Mouse (Mus musculus): ENCODE measurements around the gene Il11. TPM values are rescaled to one million over a fixed set of nuclear protein-coding genes. Genes with fewer than 3 reads are reported as not detected.

Il11 gene
- polyA plus RNA-seq, 1 experiment from 2014 or later = 0.32 TPM

DNA sequence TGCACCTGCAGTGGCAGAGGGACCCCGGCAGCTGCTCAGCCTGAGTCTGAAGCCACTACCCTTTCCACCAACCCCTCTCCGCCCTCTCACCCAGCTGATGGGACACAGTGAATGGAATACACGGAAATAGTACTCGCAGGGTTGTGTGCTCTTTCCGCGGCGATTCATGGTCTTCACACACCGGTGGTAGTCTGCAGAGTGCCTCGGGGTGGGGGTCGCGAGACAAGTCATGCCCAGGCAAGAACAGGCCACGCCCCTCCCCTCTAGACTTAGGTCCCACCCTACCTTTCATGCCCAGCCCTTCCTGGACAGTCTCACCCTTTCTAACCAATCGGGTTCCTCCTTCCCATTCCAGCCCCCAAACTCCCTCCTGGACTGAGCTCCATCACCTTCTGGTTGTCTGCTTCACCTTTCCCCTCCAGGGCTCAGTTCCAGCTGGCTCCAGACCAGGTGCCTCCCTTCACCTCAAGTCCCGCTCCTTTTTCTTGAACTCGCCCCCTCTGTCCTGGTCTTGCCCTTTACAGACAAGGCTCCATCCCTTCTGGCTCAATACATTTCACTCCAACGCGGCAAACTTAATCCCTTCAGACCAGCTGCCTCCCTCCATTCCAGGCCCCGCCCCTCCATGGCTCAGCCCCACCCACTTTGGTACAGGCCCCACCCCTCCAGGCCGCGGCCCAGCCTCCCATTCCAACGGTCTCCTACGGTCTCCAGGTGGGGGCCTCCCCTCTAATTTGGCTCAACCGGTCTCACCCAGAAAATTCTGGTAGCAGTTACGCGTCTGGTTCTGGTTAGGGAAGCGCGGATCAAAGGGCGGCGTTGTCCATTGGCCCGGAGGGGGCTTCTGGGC lies 30.5 kb downstream of the Il11 start:
- H3K4me2 ChIP-seq (ENCODE audit: low read length) = peak overlapping the region; percentile 39
- H3K27ac ChIP-seq (ENCODE audit: low read depth, low read length) = no peak overlapping the region
- DNase-seq (ENCODE audit: low spot score) = peak; percentile 25
- no peak overlapping the region for H3K9ac ChIP-seq (ENCODE audit: low read length)
- H3K4me1 ChIP-seq (ENCODE audit: control insufficient read depth, insufficient read depth, low read length) = peaks cover 11% of the 10 kb centered on the region
- peak overlapping the region; percentile 11; the same call in 1 of the 2 replicates for H3K4me3 ChIP-seq (ENCODE audit: low read depth, low read length)
- H3K36me3 ChIP-seq (ENCODE audit: control insufficient read depth, insufficient read depth, low read length) = peaks cover 1% of the 10 kb centered on the region
- ATAC-seq = peak; percentile 64
- H3K27me3 ChIP-seq (replicated peaks; ENCODE audit: control insufficient read depth, insufficient read depth, low read length) = no peaks in the 10 kb centered on the region
- WGBS = 1% methylated on average over 30 of the region's 30 CpGs
- H3K9me3 ChIP-seq (replicated peaks; ENCODE audit: control insufficient read depth, low read length) = no peaks in the 10 kb centered on the region

GRCm38 (mm10) chr7:4749169-4749568 lies 33.5 kb downstream of the Il11 start:
- Histone ChIP-seq H3K4me1 (ENCODE audit: control insufficient read depth, insufficient read depth, low read length) (peaks cover 11% of the 10 kb centered on the region), H3K9ac (ENCODE audit: low read length) (no peak overlapping the region), H3K27me3 (replicated peaks; ENCODE audit: control insufficient read depth, insufficient read depth, low read length) (no peaks in the 10 kb centered on the region), H3K36me3 (ENCODE audit: control insufficient read depth, insufficient read depth, low read length) (peaks cover 28% of the 10 kb centered on the region), H3K9me3 (replicated peaks; ENCODE audit: control insufficient read depth, low read length) (no peaks in the 10 kb centered on the region), H3K4me3 (ENCODE audit: low read depth, low read length) (no peak overlapping the region), H3K4me2 (ENCODE audit: low read length) (no peak overlapping the region), H3K27ac (ENCODE audit: low read depth, low read length) (no peak overlapping the region)
- ATAC-seq (no peak), DNase-seq (ENCODE audit: low spot score) (no peak)
- 81% methylated on average over 2 of the region's 2 CpGs for WGBS

DNA sequence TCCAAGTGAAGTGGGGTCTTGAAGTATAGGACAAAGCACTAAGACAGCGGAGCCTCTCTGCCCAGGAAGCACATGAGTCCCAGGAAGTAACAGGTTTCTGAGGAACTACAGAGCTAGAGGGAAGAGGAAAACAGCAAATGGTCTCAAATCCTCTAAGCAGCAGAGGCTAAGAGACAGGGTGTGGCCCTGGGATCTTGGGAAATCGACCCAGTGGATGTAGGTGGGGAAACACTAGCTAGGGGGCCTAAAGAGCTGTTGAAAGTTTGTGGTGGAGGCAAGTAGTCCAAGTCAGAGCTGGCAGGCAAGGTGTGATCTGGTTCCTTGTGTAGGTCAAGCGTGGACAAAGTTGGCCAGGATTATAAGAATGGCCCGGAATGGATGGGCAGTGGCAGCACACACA lies 34.3 kb downstream of the Il11 start:
- peaks cover 11% of the 10 kb centered on the region for H3K4me1 ChIP-seq (ENCODE audit: control insufficient read depth, insufficient read depth, low read length)
- no peak overlapping the region for H3K4me2 ChIP-seq (ENCODE audit: low read length)
- no peak overlapping the region for H3K27ac ChIP-seq (ENCODE audit: low read depth, low read length)
- ATAC-seq (no peak), DNase-seq (ENCODE audit: low spot score) (no peak)
- no peaks in the 10 kb centered on the region for H3K27me3 ChIP-seq (replicated peaks; ENCODE audit: control insufficient read depth, insufficient read depth, low read length)
- peaks cover 28% of the 10 kb centered on the region for H3K36me3 ChIP-seq (ENCODE audit: control insufficient read depth, insufficient read depth, low read length)
- no peak overlapping the region for H3K9ac ChIP-seq (ENCODE audit: low read length)
- 83% methylated on average over 4 of the region's 4 CpGs for WGBS
- no peak overlapping the region for H3K4me3 ChIP-seq (ENCODE audit: low read depth, low read length)
- no peaks in the 10 kb centered on the region for H3K9me3 ChIP-seq (replicated peaks; ENCODE audit: control insufficient read depth, low read length)

DNA sequence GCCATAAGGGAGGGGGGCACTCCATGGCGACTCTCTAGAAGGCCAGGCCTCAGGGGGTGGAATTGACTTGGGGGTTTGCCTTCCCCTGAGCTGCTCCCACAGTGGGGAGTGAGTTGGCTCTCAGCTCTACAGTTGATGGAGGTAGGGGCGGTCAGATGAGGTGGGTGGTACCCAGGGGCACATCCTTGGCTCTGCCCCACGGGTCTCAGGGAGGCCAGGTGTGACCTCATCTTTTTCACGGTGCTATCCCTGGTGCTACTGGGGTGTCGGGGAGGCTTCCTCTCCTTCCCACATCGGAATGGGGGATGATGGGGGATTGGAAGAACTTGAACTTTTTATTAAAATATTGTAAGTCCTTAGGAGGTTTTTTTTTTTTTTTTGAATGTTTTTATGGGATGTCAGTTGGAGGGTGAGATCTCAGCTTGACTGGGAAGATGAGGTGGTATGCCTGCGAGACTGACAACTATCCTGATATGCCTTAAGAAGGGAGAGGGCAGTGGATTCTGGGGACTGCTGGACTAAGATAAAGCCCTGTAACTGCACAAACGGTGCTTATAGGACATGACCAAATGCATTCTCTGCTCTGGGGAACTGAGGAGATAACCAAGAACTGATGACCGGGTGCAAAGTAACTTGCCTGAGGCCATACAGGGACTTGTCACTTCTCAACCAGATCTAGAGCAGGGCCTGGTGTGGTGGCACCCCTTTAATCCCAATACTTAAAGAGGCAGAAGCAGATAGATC lies 35.3 kb downstream of the Il11 start:
- H3K9me3 ChIP-seq (replicated peaks; ENCODE audit: control insufficient read depth, low read length) = no peaks in the 10 kb centered on the region
- no peak for DNase-seq (ENCODE audit: low spot score)
- peaks cover 9% of the 10 kb centered on the region for H3K4me1 ChIP-seq (ENCODE audit: control insufficient read depth, insufficient read depth, low read length)
- no peak for ATAC-seq
- H3K4me2 ChIP-seq (ENCODE audit: low read length) = no peak overlapping the region
- H3K36me3 ChIP-seq (ENCODE audit: control insufficient read depth, insufficient read depth, low read length) = peaks cover 28% of the 10 kb centered on the region
- no peaks in the 10 kb centered on the region for H3K27me3 ChIP-seq (replicated peaks; ENCODE audit: control insufficient read depth, insufficient read depth, low read length)
- no peak overlapping the region for H3K27ac ChIP-seq (ENCODE audit: low read depth, low read length)
- WGBS = 77% methylated on average over 9 of the region's 9 CpGs
- H3K4me3 ChIP-seq (ENCODE audit: low read depth, low read length) = no peak overlapping the region
- H3K9ac ChIP-seq (ENCODE audit: low read length) = no peak overlapping the region

- Histone ChIP-seq H3K4me3 (ENCODE audit: low read depth, low read length) (no peak overlapping the region), H3K27me3 (replicated peaks; ENCODE audit: control insufficient read depth, insufficient read depth, low read length) (no peaks in the 10 kb centered on the region), H3K36me3 (ENCODE audit: control insufficient read depth, insufficient read depth, low read length) (peaks cover 28% of the 10 kb centered on the region), H3K4me1 (ENCODE audit: control insufficient read depth, insufficient read depth, low read length) (peaks cover 6% of the 10 kb centered on the region; the same call in 1 of the 2 replicates), H3K4me2 (ENCODE audit: low read length) (no peak overlapping the region), H3K27ac (ENCODE audit: low read depth, low read length) (no peak overlapping the region), H3K9ac (ENCODE audit: low read length) (no peak overlapping the region), H3K9me3 (replicated peaks; ENCODE audit: control insufficient read depth, low read length) (no peaks in the 10 kb centered on the region)
- WGBS = 87% methylated on average over 22 of the region's 22 CpGs
- no peak for DNase-seq (ENCODE audit: low spot score)
- ATAC-seq = no peak
These were observed 36.2 kb downstream of the Il11 start for GRCm38 (mm10) chr7:4746326-4746980.

GRCm38 (mm10) chr7:4744886-4745285 lies 37.8 kb downstream of the Il11 start:
- 88% methylated on average over 6 of the region's 6 CpGs for WGBS

GRCm38 (mm10) chr7:4743354-4743753 lies 39.3 kb downstream of the Il11 start:
- no peak for ATAC-seq
- H3K9me3 ChIP-seq (replicated peaks; ENCODE audit: control insufficient read depth, low read length) = no peaks in the 10 kb centered on the region
- no peak overlapping the region for H3K27ac ChIP-seq (ENCODE audit: low read depth, low read length)
- no peak overlapping the region for H3K4me2 ChIP-seq (ENCODE audit: low read length)
- H3K9ac ChIP-seq (ENCODE audit: low read length) = no peak overlapping the region
- 71% methylated on average over 2 of the region's 2 CpGs for WGBS
- peaks cover 21% of the 10 kb centered on the region for H3K4me1 ChIP-seq (ENCODE audit: control insufficient read depth, insufficient read depth, low read length)
- H3K36me3 ChIP-seq (ENCODE audit: control insufficient read depth, insufficient read depth, low read length) = peaks cover 28% of the 10 kb centered on the region
- H3K27me3 ChIP-seq (replicated peaks; ENCODE audit: control insufficient read depth, insufficient read depth, low read length) = no peaks in the 10 kb centered on the region
- no peak for DNase-seq (ENCODE audit: low spot score)
- no peak overlapping the region for H3K4me3 ChIP-seq (ENCODE audit: low read depth, low read length)

More at GRCm38 (mm10) chr7:4744886-4745285, 37.8 kb downstream of the Il11 start:
- H3K36me3 ChIP-seq (ENCODE audit: control insufficient read depth, insufficient read depth, low read length) = peaks cover 28% of the 10 kb centered on the region
- DNase-seq (ENCODE audit: low spot score) (no peak), ATAC-seq (no peak)
- no peaks in the 10 kb centered on the region for H3K9me3 ChIP-seq (replicated peaks; ENCODE audit: control insufficient read depth, low read length)
- no peak overlapping the region for H3K9ac ChIP-seq (ENCODE audit: low read length)
- no peak overlapping the region for H3K27ac ChIP-seq (ENCODE audit: low read depth, low read length)
- no peak overlapping the region for H3K4me2 ChIP-seq (ENCODE audit: low read length)
- peaks cover 13% of the 10 kb centered on the region for H3K4me1 ChIP-seq (ENCODE audit: control insufficient read depth, insufficient read depth, low read length)
- H3K4me3 ChIP-seq (ENCODE audit: low read depth, low read length) = no peak overlapping the region
- H3K27me3 ChIP-seq (replicated peaks; ENCODE audit: control insufficient read depth, insufficient read depth, low read length) = no peaks in the 10 kb centered on the region

- Histone ChIP-seq H3K9me3 (replicated peaks; ENCODE audit: control insufficient read depth, low read length) (no peaks in the 10 kb centered on the region), H3K27ac (ENCODE audit: low read depth, low read length) (no peak overlapping the region), H3K4me1 (ENCODE audit: control insufficient read depth, insufficient read depth, low read length) (peaks cover 21% of the 10 kb centered on the region), H3K36me3 (ENCODE audit: control insufficient read depth, insufficient read depth, low read length) (peaks cover 28% of the 10 kb centered on the region), H3K4me3 (ENCODE audit: low read depth, low read length) (no peak overlapping the region), H3K27me3 (replicated peaks; ENCODE audit: control insufficient read depth, insufficient read depth, low read length) (no peaks in the 10 kb centered on the region), H3K9ac (ENCODE audit: low read length) (no peak overlapping the region), H3K4me2 (ENCODE audit: low read length) (no peak overlapping the region)
- no peak for ATAC-seq
- WGBS = 84% methylated on average over 6 of the region's 6 CpGs
- DNase-seq (ENCODE audit: low spot score) = no peak
These were observed 40.2 kb downstream of the Il11 start for GRCm38 (mm10) chr7:4742482-4742819.

Data from forebrain, embryonic 14.5 days (tissue).